In the genomic region with DNA sequence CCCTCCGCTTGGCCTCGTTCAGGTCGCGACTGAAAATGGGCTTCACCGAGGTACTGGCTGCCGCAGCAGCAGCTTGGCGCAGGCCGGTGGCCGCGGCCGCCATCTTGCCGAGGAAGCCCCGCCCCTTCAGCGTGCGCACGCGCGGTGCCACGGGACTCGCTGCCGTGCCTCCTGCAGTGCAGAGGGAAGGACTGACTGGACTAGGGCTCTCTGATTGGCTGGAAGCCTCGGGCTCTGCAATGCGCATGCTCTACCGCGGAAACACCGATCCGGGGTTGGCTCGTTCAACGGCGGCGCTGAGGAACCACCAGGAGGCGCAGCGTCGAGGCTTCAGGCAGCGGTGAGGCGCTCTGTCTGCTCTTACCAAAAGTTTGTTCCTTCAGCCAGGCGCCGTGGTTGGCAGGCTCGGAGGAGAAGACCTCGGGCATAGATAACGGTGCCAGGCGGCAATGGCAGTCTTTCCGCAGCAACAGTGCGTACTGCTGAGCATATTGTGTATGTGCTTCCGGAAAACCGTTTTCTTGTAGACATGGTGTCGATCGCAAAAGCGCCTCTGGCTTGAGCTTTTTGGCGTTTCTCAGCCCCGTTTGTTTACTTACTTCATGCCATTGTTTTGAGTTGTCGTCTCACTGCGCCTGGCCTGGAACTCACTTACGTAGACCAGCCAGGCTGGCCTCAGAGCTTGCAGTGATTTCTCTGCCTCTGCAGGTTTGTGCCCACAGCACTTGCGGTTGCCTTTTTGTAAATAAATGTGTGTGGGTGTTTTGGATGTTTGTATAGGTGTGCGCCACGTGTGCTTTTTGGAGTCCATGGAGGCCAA, we compare ENCODE assay signal across 8 mouse cellular contexts. TPM values are rescaled to one million over a fixed set of nuclear protein-coding genes. Genes with fewer than 3 reads are reported as not detected.
DNase-seq lines count a peak whose midpoint lies in the region; ATAC-seq and TF ChIP-seq lines count a peak whose summit lies in the region.

Gene Ndufa6 (minus strand): TSS at position 197 of the 820 bp plus-strand sequence.

- no peaks in the 10 kb centered on the region for H3K9me3 ChIP-seq in megakaryocyte, embryonic 14.5 days

- peaks cover 3% of the 10 kb centered on the region for H3K27me3 ChIP-seq in megakaryocyte, embryonic 14.5 days (replicated peaks)

- ATAC-seq in activated CD4-positive, CD25-positive, alpha-beta regulatory T cell, adult 4 months, result peak; percentile 98

- peak; percentile 91 to 96 for DNase-seq in gastrocnemius, adult 8-10 months (ENCODE audit: low spot score in 2 of 2)
- DNase-seq in hindlimb bud, embryonic 11.5 days (ENCODE audit: extremely low spot score, low read depth, low spot score), result peak; percentile 95
- peak; percentile 84 to 97 for DNase-seq in left cerebral cortex, adult 8-10 months (ENCODE audit: low spot score in 2 of 2)
- peak; percentile 99 for DNase-seq in right cerebral cortex, postnatal 10 days (ENCODE audit: low spot score in 2 of 2)
- DNase-seq in urinary bladder, postnatal 25 days (ENCODE audit: low spot score), result peak; percentile 99

- H3K4me1 ChIP-seq in cortical plate, adult 2 months (ENCODE audit: control insufficient read depth, insufficient read depth, low read length), result no peaks in the 10 kb centered on the region
- peaks cover 69% of the 10 kb centered on the region for H3K4me1 ChIP-seq in megakaryocyte, embryonic 14.5 days

- TF ChIP-seq CTCF in cortical plate, adult 2 months (IDR thresholded peaks at IDR 0.05; ENCODE audit: extremely low read depth, insufficient read depth, low read length), result peak; percentile 83

- peaks cover 25% of the 10 kb centered on the region for H3K36me3 ChIP-seq in megakaryocyte, embryonic 14.5 days (replicated peaks; ENCODE audit: low read length)

- H3K27ac ChIP-seq in cortical plate, adult 2 months (ENCODE audit: insufficient read depth, low read length), result peak within 1 kb of the TSS; percentile 66

- TF ChIP-seq POLR2A in cortical plate, adult 2 months (IDR thresholded peaks at IDR 0.05; ENCODE audit: extremely low read depth, insufficient read depth, low read length), result peak; percentile 89

- peak within 1 kb of the TSS; percentile 58 for H3K4me3 ChIP-seq in cortical plate, adult 2 months (ENCODE audit: insufficient read depth, low read length)
- peak within 1 kb of the TSS; percentile 99 for H3K4me3 ChIP-seq in megakaryocyte, embryonic 14.5 days (replicated peaks)

RNA-seq across cellular contexts. Expression of gene Ndufa6, which starts in this region (rescaled TPM):
- 100 to 1,000 TPM; 486 to 595 TPM for polyA plus RNA-seq in activated CD4-positive, CD25-positive, alpha-beta regulatory T cell, adult 4 months (2017; shearing (Covaris generic))
- polyA plus RNA-seq in cortical plate, adult 2 months (2012; rRNA removed), result 461 and 466 TPM in 2 replicates
- total RNA-seq in gastrocnemius, adult 8-10 months (2022), result 100 to 1,000 TPM; 397 to 462 (median 441) TPM
- 100 to 1,000 TPM; 170 to 203 (median 184) TPM for total RNA-seq in left cerebral cortex, adult 8-10 months (2022)
- 274 and 631 TPM in 2 replicates for polyA plus RNA-seq in megakaryocyte, embryonic 14.5 days (2012; ENCODE audit: insufficient read depth, low replicate concordance)

Comparison
In these comparisons a context has a peak if more than half of its experiments do, and no peak if none do; other contexts are left out.
1. Peak in every context shown above with its lines: DNase-seq, ATAC-seq, H3K4me3 ChIP-seq and H3K27ac ChIP-seq.